Mouse (Mus musculus): ENCODE results near the gene Olfr1395. TPM values are rescaled to one million over a fixed set of nuclear protein-coding genes. Genes with fewer than 3 reads are reported as not detected.

The Olfr1395 gene
- polyA plus RNA-seq, 1 experiment from 2014 or later = not detected

DNA sequence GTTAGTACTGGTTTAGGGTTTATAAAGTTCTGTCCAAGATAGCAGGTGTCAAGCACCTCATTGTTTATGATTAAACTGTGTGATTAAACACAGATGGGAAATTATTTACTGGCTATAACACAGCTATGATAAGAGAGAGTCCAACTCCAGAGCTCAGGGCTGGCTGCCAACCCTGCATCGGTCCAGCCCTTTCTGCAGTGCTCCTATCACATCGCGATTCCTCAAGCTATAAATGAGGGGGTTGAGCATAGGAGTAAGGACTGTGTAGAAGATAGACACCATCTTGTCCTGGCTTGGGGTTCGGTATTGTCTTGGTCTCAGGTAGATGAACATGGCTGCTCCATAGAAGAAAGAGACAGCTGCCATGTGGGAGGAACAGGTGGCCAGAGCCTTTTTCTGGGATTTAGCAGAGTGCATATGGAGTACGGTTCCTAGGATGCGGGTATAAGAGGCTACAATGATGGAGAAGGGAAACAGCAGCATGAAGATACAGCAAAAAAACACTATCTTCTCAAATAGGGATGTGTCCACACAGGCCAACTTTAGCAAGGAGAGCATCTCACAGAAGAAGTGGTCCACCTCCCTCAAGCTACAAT is 29.4 kb upstream of the Olfr1395 start:
- WGBS = 65% methylated on average over 6 of the region's 6 CpGs
- TF ChIP-seq EP300 (optimal IDR thresholded peaks at IDR 0.05) (no peak), CTCF (IDR thresholded peaks at IDR 0.05; ENCODE audit: low read depth) (no peak)
- no peak for DNase-seq (ENCODE audit: low spot score)
- no peak for ATAC-seq (ENCODE audit: low FRiP score, low TSS enrichment)
- H3K4me1 ChIP-seq (replicated peaks; ENCODE audit: control insufficient read depth, insufficient read depth) = no peaks in the 10 kb centered on the region
- no peaks in the 10 kb centered on the region for H3K9me3 ChIP-seq (ENCODE audit: control insufficient read depth, low read length)
- no peak overlapping the region for H3K4me3 ChIP-seq (ENCODE audit: low read depth, low read length)
- no peaks in the 10 kb centered on the region for H3K36me3 ChIP-seq (ENCODE audit: control insufficient read depth, insufficient read depth, low read length)
- H3K4me2 ChIP-seq (replicated peaks; ENCODE audit: low read depth) = no peak overlapping the region
- no peak overlapping the region for H3K27ac ChIP-seq (replicated peaks)
- no peak overlapping the region for H3K9ac ChIP-seq (ENCODE audit: low read length)
- H3K27me3 ChIP-seq (ENCODE audit: control insufficient read depth, insufficient read depth, low read length) = no peaks in the 10 kb centered on the region

DNA sequence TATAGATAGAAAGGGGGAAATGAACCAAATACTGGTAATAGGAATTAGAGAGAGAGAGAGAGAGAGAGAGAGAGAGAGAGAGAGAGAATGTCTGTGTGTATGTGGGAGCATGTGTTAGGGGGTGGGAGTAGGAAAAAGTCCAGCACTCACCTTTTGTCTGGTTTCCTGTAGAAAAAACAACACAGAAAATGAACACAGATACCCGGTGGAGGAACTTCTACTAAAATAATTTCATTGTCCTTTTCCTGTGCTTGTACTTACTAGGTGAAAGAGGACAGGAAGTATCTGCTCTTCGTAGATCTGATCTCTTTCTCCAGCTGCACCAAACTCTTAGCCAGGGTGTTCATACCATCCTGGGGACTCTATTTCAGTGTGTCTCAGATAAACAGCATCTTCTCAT is 27.9 kb upstream of the Olfr1395 start:
- TF ChIP-seq EP300 (optimal IDR thresholded peaks at IDR 0.05) (no peak), CTCF (IDR thresholded peaks at IDR 0.05; ENCODE audit: low read depth) (no peak)
- H3K4me2 ChIP-seq (replicated peaks; ENCODE audit: low read depth) = no peak overlapping the region
- 53% methylated on average over 2 of the region's 2 CpGs for WGBS
- DNase-seq (ENCODE audit: low spot score) (no peak), ATAC-seq (ENCODE audit: low FRiP score, low TSS enrichment) (no peak)
- no peaks in the 10 kb centered on the region for H3K9me3 ChIP-seq (ENCODE audit: control insufficient read depth, low read length)
- no peak overlapping the region for H3K4me3 ChIP-seq (ENCODE audit: low read depth, low read length)
- H3K4me1 ChIP-seq (replicated peaks; ENCODE audit: control insufficient read depth, insufficient read depth) = no peaks in the 10 kb centered on the region
- no peak overlapping the region for H3K9ac ChIP-seq (ENCODE audit: low read length)
- H3K36me3 ChIP-seq (ENCODE audit: control insufficient read depth, insufficient read depth, low read length) = no peaks in the 10 kb centered on the region
- no peak overlapping the region for H3K27ac ChIP-seq (replicated peaks)
- no peaks in the 10 kb centered on the region for H3K27me3 ChIP-seq (ENCODE audit: control insufficient read depth, insufficient read depth, low read length)

DNA sequence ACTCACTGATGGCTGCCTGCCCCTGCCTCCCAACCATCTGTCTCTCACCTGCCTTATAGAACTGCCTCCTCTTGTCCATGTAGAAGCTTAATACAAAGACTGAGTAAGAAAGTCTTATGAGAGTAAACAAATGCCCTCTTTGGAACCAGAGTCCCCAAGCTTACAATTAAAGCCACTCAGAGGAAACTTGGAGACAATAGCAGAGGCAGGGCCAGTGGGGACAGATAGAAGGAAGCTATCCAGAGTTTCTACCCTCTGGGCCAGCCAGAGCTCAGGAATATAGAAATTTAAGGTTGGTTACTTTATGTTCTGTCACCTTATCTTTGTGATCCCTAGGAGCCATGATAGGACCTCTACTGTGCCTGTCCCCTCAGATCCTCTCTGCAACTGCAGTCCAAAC is 27.3 kb upstream of the Olfr1395 start, which contains the start of gene Olfr1396:
Gene Olfr1396, minus strand, starts transcription at position 101 of the 400 bp plus-strand sequence.
- ATAC-seq (ENCODE audit: low FRiP score, low TSS enrichment) = no peak

DNA sequence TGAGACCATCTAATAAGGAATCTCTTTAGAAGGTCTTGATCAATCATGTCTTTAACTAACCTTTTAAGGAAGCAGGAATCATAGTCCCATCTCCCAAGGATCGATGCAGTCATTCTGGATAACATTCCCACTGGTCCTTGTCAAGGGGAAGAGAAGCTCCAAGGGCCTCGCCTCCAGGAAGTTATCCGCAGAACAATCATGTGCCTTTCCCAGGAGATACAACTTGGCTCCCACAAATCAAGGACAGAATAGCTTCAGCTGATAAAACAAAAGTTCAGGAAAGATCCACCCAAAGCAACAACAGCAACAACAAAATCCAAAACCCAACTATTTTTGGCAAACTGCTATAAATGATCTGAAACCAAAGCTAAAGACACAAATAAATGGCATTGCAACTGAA is 22.4 kb upstream of the Olfr1395 start:
- Histone ChIP-seq H3K4me3 (ENCODE audit: low read depth, low read length) (no peak overlapping the region), H3K27me3 (ENCODE audit: control insufficient read depth, insufficient read depth, low read length) (no peaks in the 10 kb centered on the region), H3K9ac (ENCODE audit: low read length) (no peak overlapping the region), H3K27ac (replicated peaks) (no peak overlapping the region), H3K9me3 (ENCODE audit: control insufficient read depth, low read length) (no peaks in the 10 kb centered on the region), H3K4me2 (replicated peaks; ENCODE audit: low read depth) (no peak overlapping the region), H3K36me3 (ENCODE audit: control insufficient read depth, insufficient read depth, low read length) (no peaks in the 10 kb centered on the region), H3K4me1 (replicated peaks; ENCODE audit: control insufficient read depth, insufficient read depth) (no peaks in the 10 kb centered on the region)
- WGBS = 87% methylated on average over 3 of the region's 3 CpGs
- no peak for ATAC-seq (ENCODE audit: low FRiP score, low TSS enrichment)
- DNase-seq (ENCODE audit: low spot score) = no peak
- TF ChIP-seq EP300 (optimal IDR thresholded peaks at IDR 0.05) = no peak
- TF ChIP-seq CTCF (IDR thresholded peaks at IDR 0.05; ENCODE audit: low read depth) = no peak

More for the DNA sequence above, 27.3 kb upstream of the Olfr1395 start, which contains the start of gene Olfr1396:
- Histone ChIP-seq H3K27me3 (ENCODE audit: control insufficient read depth, insufficient read depth, low read length) (no peaks in the 10 kb centered on the region), H3K4me2 (replicated peaks; ENCODE audit: low read depth) (no peak within 1 kb of the TSS), H3K27ac (replicated peaks) (no peak within 1 kb of the TSS), H3K4me1 (replicated peaks; ENCODE audit: control insufficient read depth, insufficient read depth) (no peaks in the 10 kb centered on the region), H3K9me3 (ENCODE audit: control insufficient read depth, low read length) (no peaks in the 10 kb centered on the region), H3K4me3 (ENCODE audit: low read depth, low read length) (no peak within 1 kb of the TSS), H3K9ac (ENCODE audit: low read length) (no peak within 1 kb of the TSS), H3K36me3 (ENCODE audit: control insufficient read depth, insufficient read depth, low read length) (no peaks in the 10 kb centered on the region)
- DNase-seq (ENCODE audit: low spot score) = no peak
- TF ChIP-seq CTCF (IDR thresholded peaks at IDR 0.05; ENCODE audit: low read depth) (no peak), EP300 (optimal IDR thresholded peaks at IDR 0.05) (no peak)

DNA sequence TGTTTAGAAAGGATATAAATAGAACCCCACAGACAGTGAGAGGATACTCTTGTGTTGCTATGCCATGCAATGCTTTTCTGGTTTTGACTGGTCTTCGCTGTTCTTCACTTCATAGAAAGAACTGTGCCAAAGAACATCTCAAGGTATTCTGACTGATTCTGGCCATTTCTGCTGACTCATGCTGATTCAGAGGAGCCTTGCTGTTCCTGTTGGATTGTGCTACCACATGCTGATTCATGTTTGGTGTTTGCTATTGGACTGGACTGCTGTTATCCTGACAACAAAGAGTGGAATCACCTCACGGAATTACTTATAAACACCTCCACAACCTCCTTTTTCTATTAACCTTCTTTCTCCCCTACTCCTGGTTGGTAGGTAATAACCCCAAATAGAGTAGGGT is 17.9 kb upstream of the Olfr1395 start:
- Histone ChIP-seq H3K4me3 (ENCODE audit: low read depth, low read length) (no peak overlapping the region), H3K36me3 (ENCODE audit: control insufficient read depth, insufficient read depth, low read length) (no peaks in the 10 kb centered on the region), H3K4me2 (replicated peaks; ENCODE audit: low read depth) (no peak overlapping the region), H3K9me3 (ENCODE audit: control insufficient read depth, low read length) (no peaks in the 10 kb centered on the region), H3K27ac (replicated peaks) (no peak overlapping the region), H3K4me1 (replicated peaks; ENCODE audit: control insufficient read depth, insufficient read depth) (no peaks in the 10 kb centered on the region), H3K27me3 (ENCODE audit: control insufficient read depth, insufficient read depth, low read length) (no peaks in the 10 kb centered on the region), H3K9ac (ENCODE audit: low read length) (no peak overlapping the region)
- DNase-seq (ENCODE audit: low spot score) (no peak), ATAC-seq (ENCODE audit: low FRiP score, low TSS enrichment) (no peak)
- no peak for TF ChIP-seq EP300 (optimal IDR thresholded peaks at IDR 0.05)
- TF ChIP-seq CTCF (IDR thresholded peaks at IDR 0.05; ENCODE audit: low read depth) = no peak
- WGBS = 81% methylated on average over 2 of the region's 2 CpGs

DNA sequence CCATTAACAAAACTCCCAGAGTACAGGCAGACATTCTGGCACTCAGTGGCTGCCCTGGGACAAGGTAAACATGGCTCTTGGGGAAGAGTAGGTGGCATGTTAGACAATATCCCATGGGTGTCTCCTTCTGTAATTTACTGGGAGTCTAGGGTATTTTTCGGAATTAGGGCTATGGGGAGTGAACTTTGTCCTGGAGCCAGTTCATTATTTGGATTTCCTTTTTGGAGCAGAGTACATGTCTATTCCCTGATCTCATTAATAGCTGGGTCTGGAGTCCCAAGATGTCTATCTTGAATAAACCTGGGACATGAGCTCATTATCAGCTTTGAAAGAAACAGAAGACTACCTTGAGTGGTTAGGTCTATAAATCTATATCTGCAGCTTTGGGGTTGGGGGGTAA is 12.0 kb downstream of the Olfr1395 start, which contains the start of gene Olfr1394:
Gene Olfr1394, plus strand, starts transcription at position 301 of the 400 bp plus-strand sequence.
- no peak within 1 kb of the TSS for H3K4me2 ChIP-seq (replicated peaks; ENCODE audit: low read depth)
- no peaks in the 10 kb centered on the region for H3K27me3 ChIP-seq (ENCODE audit: control insufficient read depth, insufficient read depth, low read length)
- H3K9ac ChIP-seq (ENCODE audit: low read length) = no peak within 1 kb of the TSS
- DNase-seq (ENCODE audit: low spot score) (no peak), ATAC-seq (ENCODE audit: low FRiP score, low TSS enrichment) (no peak)
- TF ChIP-seq CTCF (IDR thresholded peaks at IDR 0.05; ENCODE audit: low read depth) (no peak), EP300 (optimal IDR thresholded peaks at IDR 0.05) (no peak)
- H3K4me1 ChIP-seq (replicated peaks; ENCODE audit: control insufficient read depth, insufficient read depth) = no peaks in the 10 kb centered on the region
- H3K4me3 ChIP-seq (ENCODE audit: low read depth, low read length) = no peak within 1 kb of the TSS
- no peaks in the 10 kb centered on the region for H3K9me3 ChIP-seq (ENCODE audit: control insufficient read depth, low read length)
- H3K36me3 ChIP-seq (ENCODE audit: control insufficient read depth, insufficient read depth, low read length) = no peaks in the 10 kb centered on the region
- 78% methylated on average over 1 of the region's 1 CpGs for WGBS
- no peak within 1 kb of the TSS for H3K27ac ChIP-seq (replicated peaks)

All from stomach, postnatal 0 days (tissue).